Mouse (Mus musculus) kidney, embryonic 14.5 days (tissue): ENCODE results near the gene Chst15. TPM values are rescaled to one million over a fixed set of nuclear protein-coding genes. Genes with fewer than 3 reads are reported as not detected.

ENCODE experiments used
- ATAC-seq: fragments of 200-750 bp; cut with Nextera tagmentation; 2 replicates; pipeline ENCODE4 v1.8.0; 2017; ENCODE audit warnings: moderate number of reproducible peaks, mild to moderate bottlenecking, moderate TSS enrichment, moderate library complexity; ENCODE audit not compliant: low FRiP score, low TSS enrichment
- H3K27ac ChIP-seq: fragments of 300-500 bp; sonication (generic); 2 replicates; pipeline ENCODE4 v1.5.1; 2014; ENCODE audit warnings: low read depth, mild to moderate bottlenecking, low read length, moderate library complexity, mixed read lengths
- H3K27me3 ChIP-seq: fragments of 300-500 bp; sonication (generic); 2 replicates; pipeline ENCODE4 v1.6.1; 2014; ENCODE audit warnings: mild to moderate bottlenecking, low read length; ENCODE audit not compliant: control insufficient read depth, insufficient read depth
- H3K36me3 ChIP-seq: fragments of 300-500 bp; sonication (generic); 2 replicates; pipeline ENCODE4 v1.6.1; 2014; ENCODE audit warnings: low read length, mixed read lengths; ENCODE audit not compliant: control insufficient read depth, insufficient read depth
- H3K4me1 ChIP-seq: fragments of 300-500 bp; sonication (generic); 2 replicates; pipeline ENCODE4 v1.6.1; 2014; ENCODE audit warnings: low read length, mixed read lengths; ENCODE audit not compliant: control insufficient read depth, insufficient read depth
- H3K4me2 ChIP-seq: fragments of 300-500 bp; sonication (generic); replicated peaks from 2 replicates; pipeline ENCODE4 v1.6.1; 2014; ENCODE audit warnings: low read depth, mild to moderate bottlenecking, low read length
- H3K4me3 ChIP-seq: fragments of 300-500 bp; sonication (generic); 2 replicates; pipeline ENCODE4 v1.5.1; 2014; ENCODE audit warnings: mild to moderate bottlenecking, low read length
- H3K9ac ChIP-seq: fragments of 300-500 bp; sonication (generic); 2 replicates; pipeline ENCODE4 v1.6.1; 2014; ENCODE audit warnings: low read depth, mild to moderate bottlenecking, low read length, moderate library complexity
- H3K9me3 ChIP-seq: fragments of 300-500 bp; sonication (generic); 2 replicates; pipeline ENCODE4 v1.6.1; 2016; ENCODE audit warnings: low read length; ENCODE audit not compliant: control insufficient read depth
- WGBS: fragments of 180-500 bp; shearing (Covaris S2); extraction: QIAGEN DNeasy Blood & Tissue Kit; methylation state at CpG from one replicate; pipeline ENCODE4 v1.1.7; 2014; 5-methylcytosine and 5-hydroxymethylcytosine counted together
- polyA plus RNA-seq: library from polyadenylated mRNA; unstranded; fragments of >200 nt; fragmentation: Nextera tagmentation; extraction: Ambion mirVana; gene quantifications from 2 replicates; pipeline ENCODE4 v1.2.1, GENCODE M21; 2014

Gene Chst15
- polyA plus RNA-seq, 1 experiment from 2014 or later = 18.8 TPM

DNA sequence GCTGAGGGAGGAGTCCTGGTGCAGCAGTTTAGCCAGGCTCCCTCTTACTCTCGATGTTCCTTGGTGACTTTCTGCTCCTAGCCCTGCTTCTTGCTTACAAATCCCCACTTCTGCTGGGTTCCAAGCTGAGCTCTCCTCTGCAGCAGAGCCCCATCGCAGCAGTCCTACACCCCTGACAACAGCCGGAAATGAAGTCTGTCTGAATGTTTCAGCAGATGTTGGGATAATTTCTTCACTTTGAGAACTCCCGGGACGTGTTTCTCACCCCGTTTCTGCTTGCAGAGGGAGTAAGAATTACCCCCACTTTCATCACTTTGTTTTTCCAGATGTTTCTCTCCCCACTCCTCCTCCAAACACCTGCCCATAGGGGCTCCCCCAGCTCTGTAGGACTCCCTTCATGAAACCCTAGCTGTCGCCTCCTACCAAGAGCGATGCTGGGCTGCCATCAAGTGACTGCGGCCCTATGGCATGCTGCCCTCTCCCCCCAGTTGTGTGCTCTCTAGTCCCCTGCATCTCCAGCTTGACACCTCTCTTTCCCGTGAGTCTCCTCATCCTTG lies 67.4 kb downstream of the Chst15 start:
- Histone ChIP-seq H3K9ac (no peak overlapping the region), H3K27me3 (no peaks in the 10 kb centered on the region), H3K4me3 (no peak overlapping the region), H3K9me3 (no peaks in the 10 kb centered on the region), H3K36me3 (peaks cover 4% of the 10 kb centered on the region; the same call in 1 of the 2 replicates), H3K4me2 (no peak overlapping the region), H3K4me1 (peaks cover 18% of the 10 kb centered on the region), H3K27ac (no peak overlapping the region)
- 37% methylated on average over 10 of the region's 10 CpGs for WGBS
- no peak for ATAC-seq

DNA sequence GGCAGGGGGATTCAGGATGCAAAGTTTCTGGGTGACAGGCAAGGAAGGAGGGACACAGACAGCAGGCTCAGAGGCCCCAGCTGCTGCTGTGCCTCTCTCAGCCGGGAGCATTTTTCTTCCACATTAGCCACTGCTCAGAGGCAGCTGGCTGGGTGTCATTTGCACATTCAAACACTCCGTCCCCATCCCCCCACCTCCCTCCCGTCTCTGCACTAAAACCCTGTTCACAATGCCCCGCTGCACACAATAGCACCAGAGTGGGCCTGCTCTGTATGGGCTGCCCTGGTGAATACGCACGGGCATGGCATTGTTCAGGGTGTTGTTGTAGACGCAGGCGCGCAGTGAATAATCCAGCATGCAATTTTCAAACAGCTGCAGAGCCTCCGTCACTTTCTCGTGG lies 69.5 kb downstream of the Chst15 start:
- ATAC-seq = peak; percentile 66
- H3K27me3 ChIP-seq = no peaks in the 10 kb centered on the region
- peaks cover 5% of the 10 kb centered on the region; the same call in 1 of the 2 replicates for H3K36me3 ChIP-seq
- no peak overlapping the region for H3K9ac ChIP-seq
- no peaks in the 10 kb centered on the region for H3K9me3 ChIP-seq
- no peak overlapping the region for H3K4me3 ChIP-seq
- peaks cover 21% of the 10 kb centered on the region for H3K4me1 ChIP-seq
- no peak overlapping the region for H3K4me2 ChIP-seq
- no peak overlapping the region for H3K27ac ChIP-seq
- WGBS = 12% methylated on average over 11 of the region's 11 CpGs

DNA sequence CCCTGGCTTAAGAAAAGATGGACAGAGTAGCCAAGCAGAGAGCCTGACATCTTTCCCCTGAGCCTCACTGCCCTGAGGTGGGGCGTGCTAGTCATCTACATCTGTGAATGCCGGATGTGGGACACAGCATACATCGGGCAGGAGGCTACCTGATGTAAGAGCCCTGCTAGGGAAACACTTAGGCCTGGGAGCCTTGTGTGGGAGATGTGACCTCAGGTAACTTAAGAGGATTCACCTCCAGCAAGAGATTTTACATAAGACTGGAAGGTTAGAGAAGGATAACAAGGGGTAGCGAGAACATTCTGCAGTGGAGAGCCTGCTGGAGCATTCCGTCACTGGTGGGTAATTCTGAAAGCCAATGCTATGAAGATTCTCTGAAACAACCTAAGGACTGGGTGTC lies 69.9 kb downstream of the Chst15 start:
- Histone ChIP-seq H3K27me3 (no peaks in the 10 kb centered on the region), H3K4me1 (peaks cover 21% of the 10 kb centered on the region), H3K27ac (no peak overlapping the region), H3K4me2 (no peak overlapping the region), H3K9me3 (no peaks in the 10 kb centered on the region), H3K9ac (no peak overlapping the region), H3K36me3 (peaks cover 5% of the 10 kb centered on the region; the same call in 1 of the 2 replicates), H3K4me3 (no peak overlapping the region)
- ATAC-seq = 0 out of 2 replicates have a peak, but pooled peaks have one; percentile 11
- 51% methylated on average over 5 of the region's 5 CpGs for WGBS

DNA sequence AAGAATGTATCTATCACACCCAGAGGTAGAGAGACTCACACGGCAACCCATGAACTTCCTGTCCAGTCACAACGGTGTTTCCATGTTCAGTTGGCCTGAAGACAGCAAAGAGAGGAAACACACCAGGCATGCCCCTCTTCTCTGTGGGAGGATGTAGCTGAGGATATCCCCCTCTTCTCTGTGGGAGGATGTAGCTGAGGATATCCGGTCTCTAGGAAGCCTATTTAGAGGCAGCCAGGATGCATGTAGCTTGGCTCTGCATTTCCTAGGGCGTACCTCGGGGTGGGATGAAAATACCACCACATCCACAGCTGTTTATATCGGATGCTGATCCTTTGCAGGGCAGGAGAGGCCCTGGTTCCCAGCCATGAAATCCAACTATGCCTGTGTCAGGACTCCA lies 71.3 kb downstream of the Chst15 start:
- H3K4me2 ChIP-seq = no peak overlapping the region
- no peak for ATAC-seq
- whole genome bisulfite sequencing = 89% methylated on average over 6 of the region's 6 CpGs
- no peak overlapping the region for H3K9ac ChIP-seq
- H3K27ac ChIP-seq = no peak overlapping the region
- H3K36me3 ChIP-seq = peaks cover 5% of the 10 kb centered on the region; the same call in 1 of the 2 replicates
- no peak overlapping the region for H3K4me3 ChIP-seq
- peaks cover 21% of the 10 kb centered on the region for H3K4me1 ChIP-seq
- H3K27me3 ChIP-seq = no peaks in the 10 kb centered on the region
- no peaks in the 10 kb centered on the region for H3K9me3 ChIP-seq

DNA sequence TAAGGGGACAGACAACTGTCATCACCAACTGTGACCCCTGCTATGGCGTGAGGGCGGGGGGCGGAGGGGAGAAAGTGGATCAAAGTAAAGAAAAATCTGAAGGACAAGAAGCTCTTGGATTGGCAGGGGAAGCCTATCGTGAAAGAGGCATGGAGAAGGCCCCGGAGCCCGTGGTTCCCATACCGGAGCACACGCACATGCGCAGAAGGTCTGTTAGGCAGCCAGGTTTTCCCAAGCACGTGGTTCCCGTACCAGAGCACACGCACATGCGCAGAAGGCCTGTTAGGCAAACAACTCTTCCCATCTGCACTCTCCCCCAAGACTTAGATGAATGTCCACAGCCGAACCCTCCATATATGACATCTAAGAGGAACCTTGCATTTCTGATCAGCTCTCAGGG lies 72.4 kb downstream of the Chst15 start:
- no peak for ATAC-seq
- 92% methylated on average over 14 of the region's 14 CpGs for WGBS
- Histone ChIP-seq H3K4me1 (peaks cover 21% of the 10 kb centered on the region), H3K27ac (no peak overlapping the region), H3K4me2 (no peak overlapping the region), H3K27me3 (no peaks in the 10 kb centered on the region), H3K9me3 (no peaks in the 10 kb centered on the region), H3K9ac (no peak overlapping the region), H3K4me3 (no peak overlapping the region), H3K36me3 (peaks cover 5% of the 10 kb centered on the region; the same call in 1 of the 2 replicates)

DNA sequence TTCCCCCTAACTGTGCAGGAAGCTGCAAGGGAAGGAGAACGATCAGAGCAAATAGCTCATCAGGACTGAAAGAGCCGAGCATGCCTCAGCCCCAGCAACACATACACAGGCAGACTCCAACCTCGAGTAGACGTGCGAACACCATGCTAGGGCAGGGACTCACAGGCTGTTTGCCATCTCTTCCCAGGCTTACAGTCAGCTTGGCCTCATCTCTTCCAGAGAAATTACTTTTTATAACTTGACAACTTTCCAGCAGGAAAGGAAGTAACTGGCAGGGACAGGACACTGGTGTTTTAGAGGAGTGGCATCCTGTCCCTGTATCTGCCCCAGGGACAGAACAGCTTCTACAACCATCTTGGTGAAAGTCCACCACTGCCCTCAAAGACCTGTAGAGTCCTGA lies 73.8 kb downstream of the Chst15 start:
- peaks cover 5% of the 10 kb centered on the region; the same call in 1 of the 2 replicates for H3K36me3 ChIP-seq
- H3K4me3 ChIP-seq = no peak overlapping the region
- H3K27ac ChIP-seq = no peak overlapping the region
- no peaks in the 10 kb centered on the region for H3K9me3 ChIP-seq
- no peak overlapping the region for H3K9ac ChIP-seq
- peaks cover 17% of the 10 kb centered on the region for H3K4me1 ChIP-seq
- WGBS = 72% methylated on average over 5 of the region's 5 CpGs
- H3K27me3 ChIP-seq = no peaks in the 10 kb centered on the region
- H3K4me2 ChIP-seq = no peak overlapping the region
- no peak for ATAC-seq

DNA sequence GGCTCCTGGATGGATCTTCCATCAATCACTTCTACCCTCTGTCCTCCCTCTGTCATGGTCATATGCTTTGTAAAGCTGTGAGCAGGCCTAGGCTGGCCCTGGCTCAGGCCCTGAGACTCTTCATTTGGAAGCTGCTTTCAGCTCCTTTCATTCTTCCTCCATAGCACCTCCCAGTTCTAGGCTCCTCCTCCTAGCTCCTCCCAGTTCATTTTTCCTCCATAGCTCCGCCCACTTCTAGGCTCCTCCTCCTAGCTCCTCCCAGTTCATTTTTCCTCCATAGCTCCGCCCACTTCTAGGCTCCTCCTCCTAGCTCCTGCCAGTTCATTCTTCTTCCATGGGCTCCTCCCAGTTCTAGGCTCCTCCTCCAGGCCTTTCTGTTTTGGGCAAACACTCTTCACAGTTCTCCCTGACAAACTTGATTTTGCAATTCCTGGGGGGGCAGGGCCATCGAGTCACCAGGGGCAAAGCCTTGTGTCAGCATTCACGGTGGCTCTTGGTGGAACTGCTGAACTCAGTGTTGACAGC lies 74.3 kb downstream of the Chst15 start:
- no peaks in the 10 kb centered on the region for H3K9me3 ChIP-seq
- 45% methylated on average over 4 of the region's 4 CpGs for WGBS
- no peak overlapping the region for H3K27ac ChIP-seq
- peaks cover 14% of the 10 kb centered on the region for H3K4me1 ChIP-seq
- H3K4me3 ChIP-seq = no peak overlapping the region
- H3K27me3 ChIP-seq = no peaks in the 10 kb centered on the region
- H3K9ac ChIP-seq = no peak overlapping the region
- ATAC-seq = no peak; the same call in 1 of the 2 replicates
- H3K4me2 ChIP-seq = no peak overlapping the region
- H3K36me3 ChIP-seq = peaks cover 5% of the 10 kb centered on the region; the same call in 1 of the 2 replicates

DNA sequence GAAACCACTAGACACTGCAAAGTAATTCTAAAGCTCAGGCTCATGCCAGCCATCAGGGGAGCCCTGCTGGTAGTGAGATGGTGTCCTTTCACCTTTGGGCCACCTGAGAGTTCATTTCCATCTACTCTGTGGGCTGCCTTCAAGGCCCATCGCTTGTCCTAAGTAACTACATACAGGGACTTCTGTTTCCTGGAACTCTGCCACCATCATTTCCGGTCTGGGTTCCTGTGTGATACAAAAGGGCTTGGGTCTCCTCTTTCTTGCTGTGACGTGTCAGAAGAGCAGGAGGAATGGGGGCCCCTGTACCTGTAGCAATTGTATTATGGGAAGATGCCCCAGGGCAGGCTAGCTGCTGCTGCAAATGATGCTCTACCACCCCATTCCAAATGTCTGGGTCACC lies 78.1 kb downstream of the Chst15 start:
- Histone ChIP-seq H3K27ac (no peak overlapping the region), H3K4me2 (no peak overlapping the region), H3K4me1 (0 out of 2 replicates have a peak, but pooled peaks cover 10% of the 10 kb centered on the region), H3K9me3 (no peaks in the 10 kb centered on the region), H3K9ac (no peak overlapping the region), H3K4me3 (no peak overlapping the region), H3K36me3 (peaks cover 5% of the 10 kb centered on the region; the same call in 1 of the 2 replicates), H3K27me3 (no peaks in the 10 kb centered on the region)
- WGBS = 79% methylated on average over 3 of the region's 3 CpGs
- no peak for ATAC-seq

DNA sequence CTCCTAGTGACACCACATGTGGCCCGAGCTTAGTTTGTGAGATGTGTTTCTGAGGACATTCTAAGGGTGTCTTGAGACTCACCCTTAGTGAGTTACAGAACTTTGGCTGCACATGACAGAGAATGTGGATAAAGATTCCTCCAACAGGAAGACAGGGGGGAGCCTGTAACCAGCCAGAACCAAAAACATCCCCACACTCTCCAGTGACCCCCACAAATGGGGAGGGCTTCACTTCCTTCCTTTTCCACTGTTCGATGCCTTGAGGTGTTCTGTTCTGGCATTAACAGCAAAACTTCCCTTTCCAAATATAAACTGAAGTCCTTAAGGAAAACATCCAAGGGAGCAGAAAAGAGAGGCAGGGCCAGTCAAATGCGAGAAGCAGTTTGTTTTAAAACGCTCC lies 79.8 kb downstream of the Chst15 start:
- Histone ChIP-seq H3K27me3 (no peaks in the 10 kb centered on the region), H3K36me3 (peaks cover 5% of the 10 kb centered on the region; the same call in 1 of the 2 replicates), H3K4me3 (no peak overlapping the region), H3K9me3 (no peaks in the 10 kb centered on the region), H3K4me2 (no peak overlapping the region), H3K9ac (no peak overlapping the region), H3K27ac (no peak overlapping the region; the same call in 1 of the 2 replicates), H3K4me1 (0 out of 2 replicates have a peak, but pooled peaks cover 8% of the 10 kb centered on the region)
- 52% methylated on average over 4 of the region's 4 CpGs for WGBS
- ATAC-seq = no peak
